Mouse (Mus musculus) spleen, postnatal 14 days (tissue): ENCODE results near the gene Lipf.

ENCODE experiments used
- DNase-seq, 2 experiments: peaks; one replicate each; pipeline ENCODE4 v3.0.0; 2021 to 2022; ENCODE audit warnings: low spot score in 2 of 2

Lipf gene

DNA sequence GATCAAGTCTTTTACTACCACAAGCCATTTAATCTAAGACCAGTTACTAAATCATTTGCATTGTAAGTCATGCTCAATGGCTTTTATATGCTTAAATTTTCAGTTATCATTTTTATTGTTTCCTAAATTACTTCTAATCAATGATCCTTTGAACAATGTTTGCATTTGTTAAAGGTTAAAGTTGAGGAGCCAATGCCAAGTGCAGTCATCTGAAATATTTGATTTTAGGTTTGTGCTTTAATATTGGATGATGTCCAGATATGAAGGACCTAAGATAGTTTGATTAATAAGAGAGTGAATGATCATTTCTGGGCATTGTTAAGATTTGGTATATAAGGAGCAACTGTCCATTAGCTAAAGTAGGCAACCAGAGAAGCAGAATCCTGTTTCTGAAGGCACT is at the start of gene Lipf:
Gene Lipf (plus strand): TSS at position 301 of the 400 bp plus-strand sequence.
- no peak for DNase-seq

DNA sequence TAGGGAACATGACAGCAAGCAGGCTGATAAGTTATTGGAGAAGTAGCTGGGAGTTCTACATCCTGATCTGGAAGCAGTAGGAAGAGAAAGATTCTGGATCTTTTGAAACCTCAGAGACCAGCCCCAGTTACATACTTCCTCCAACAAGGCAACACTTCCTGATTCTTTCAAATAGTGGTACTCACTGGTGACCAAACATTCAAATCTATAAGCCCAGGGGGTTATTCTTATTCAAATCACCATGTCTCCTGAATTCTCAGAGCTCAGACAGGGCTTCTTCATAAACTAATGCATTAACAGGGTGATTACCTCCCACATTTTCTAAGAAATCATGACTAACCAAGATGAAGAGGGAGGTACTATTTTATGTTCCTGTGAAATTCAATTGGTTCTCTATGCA is 36.9 kb upstream of the Lipf start:
- DNase-seq, result no peak

DNA sequence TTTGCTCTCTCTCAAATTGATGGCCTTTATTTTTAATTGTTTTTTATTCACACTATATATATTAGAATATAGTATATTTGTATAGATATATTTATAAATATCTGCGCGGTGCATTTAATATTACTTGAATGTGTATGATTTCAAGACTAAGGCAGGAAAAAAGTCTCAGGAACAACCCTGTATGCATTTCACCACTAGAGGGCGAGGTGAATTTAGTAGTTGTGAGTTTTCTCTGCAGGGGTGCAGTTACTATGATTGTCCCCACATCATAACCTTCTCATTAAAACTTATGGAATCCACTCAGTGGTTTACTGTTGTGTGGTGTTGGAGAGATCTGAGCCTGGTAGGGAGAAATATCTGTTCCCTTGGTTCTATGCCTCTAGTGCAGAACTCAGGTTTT is 18.0 kb downstream of the Lipf start:
- DNase-seq, result no peak

DNA sequence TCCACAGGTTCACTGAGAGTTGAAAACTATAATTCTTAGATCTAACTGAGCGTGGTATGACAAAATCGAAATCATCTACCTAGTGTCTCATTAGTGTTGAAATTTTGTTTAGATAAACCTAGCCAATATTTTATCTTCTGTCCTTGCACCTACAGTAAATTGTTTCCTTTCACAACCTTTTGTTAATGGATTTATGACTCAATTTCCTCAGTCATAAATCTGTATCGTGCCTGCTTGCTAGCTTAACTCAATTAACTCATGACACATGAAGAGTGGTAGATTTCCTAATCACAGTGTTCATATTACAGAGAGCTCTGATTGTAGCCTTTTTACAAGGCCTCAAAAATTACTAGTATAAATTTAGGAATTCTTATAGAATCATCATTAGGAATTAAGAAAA is 22.1 kb downstream of the Lipf start:
- no peak for DNase-seq

DNA sequence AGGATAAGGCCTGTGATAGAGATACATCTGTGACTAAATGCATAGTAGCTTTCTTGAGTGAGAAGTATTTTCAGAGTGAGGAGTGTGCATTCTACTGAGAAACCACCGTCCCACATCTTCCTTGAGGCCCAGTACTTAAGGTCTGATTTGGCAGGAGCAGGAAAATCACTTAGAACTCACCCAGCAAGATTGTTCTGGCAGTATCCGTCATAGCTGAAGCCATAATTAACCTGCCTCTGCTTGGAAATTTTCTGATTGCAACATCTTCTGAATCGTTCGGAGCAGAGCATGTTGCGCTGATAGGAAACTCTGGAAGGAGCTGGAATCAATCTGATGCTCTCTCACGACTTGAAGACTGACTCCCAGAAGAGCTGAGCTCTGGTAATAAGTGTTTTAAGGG is 47.0 kb downstream of the Lipf start, which contains the start of gene Lipk:
Gene Lipk (plus strand): TSS at position 289 of the 400 bp plus-strand sequence.
- no peak for DNase-seq

DNA sequence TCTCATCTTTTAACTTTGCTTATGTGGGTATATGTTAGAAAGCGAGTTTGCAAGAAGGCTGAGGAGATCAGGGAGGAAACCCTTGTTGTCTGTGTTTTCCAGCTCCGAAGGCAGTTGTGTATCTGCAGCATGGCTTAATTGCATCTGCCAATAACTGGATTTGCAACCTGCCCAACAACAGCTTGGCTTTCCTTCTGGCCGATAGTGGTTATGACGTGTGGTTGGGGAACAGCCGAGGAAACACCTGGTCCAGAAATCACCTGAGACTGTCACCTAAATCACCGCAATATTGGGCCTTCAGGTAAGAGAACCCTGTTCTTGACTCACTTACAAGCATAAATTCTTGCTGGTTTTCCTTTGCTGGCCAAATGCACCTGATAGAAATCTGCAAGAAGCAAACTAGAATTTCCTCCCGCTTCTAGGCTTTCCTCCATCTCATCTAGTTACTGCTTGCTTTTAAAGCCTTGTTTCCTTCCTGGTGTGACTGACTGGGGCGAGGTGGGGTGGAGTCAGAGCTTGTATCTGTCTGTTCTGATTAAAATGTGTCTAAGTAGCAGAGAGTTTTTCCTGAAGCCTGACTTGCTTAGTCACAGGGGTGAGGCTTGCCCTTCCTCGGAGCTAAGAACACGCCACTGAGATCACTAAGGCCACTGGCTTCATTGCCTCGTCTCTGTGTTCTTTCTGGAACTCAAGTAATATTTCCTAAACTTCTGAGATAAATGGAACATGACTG is 60.6 kb downstream of the Lipf start:
- DNase-seq, result no peak

DNA sequence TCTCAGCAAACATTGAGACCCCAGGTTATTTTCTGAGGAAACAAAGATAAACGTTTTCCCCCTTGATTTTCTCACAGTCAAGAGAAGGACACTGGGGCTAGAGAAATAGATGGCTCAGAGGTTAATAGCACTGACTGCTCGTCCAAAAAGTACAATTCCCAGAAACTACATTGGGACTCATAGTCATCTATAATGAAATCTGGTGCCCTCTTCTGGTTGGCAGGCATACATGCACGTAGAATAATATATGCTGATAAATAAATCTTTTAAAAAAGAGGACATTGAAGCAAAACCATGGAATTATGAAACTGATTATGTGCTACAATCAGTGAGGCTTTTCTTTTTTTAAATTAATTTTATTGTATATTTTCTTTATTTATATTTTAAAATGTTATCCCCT is 61.8 kb downstream of the Lipf start:
- no peak for DNase-seq
